Mouse (Mus musculus) C2C12 (cell line): ENCODE results near the gene Lcorl.

Source experiments
- CEBPB ChIP-seq: IDR thresholded peaks from one replicate; pipeline ENCODE4 v1.6.1; 2011; ENCODE audit warnings: low read depth, mild to moderate bottlenecking, control low read depth, moderate library complexity
- CTCF ChIP-seq: IDR thresholded peaks from one replicate; pipeline ENCODE4 v1.5.1; 2011; ENCODE audit not compliant: control insufficient read depth, insufficient read depth, insufficient read length
- MAX ChIP-seq: IDR thresholded peaks from one replicate; pipeline ENCODE4 v1.6.1; 2011; ENCODE audit warnings: mild to moderate bottlenecking, control low read depth
- MYOD1 ChIP-seq: IDR thresholded peaks from one replicate; pipeline ENCODE4 v1.6.1; 2011; ENCODE audit warnings: low read depth; ENCODE audit not compliant: control insufficient read depth, insufficient read length
- MYOG ChIP-seq: IDR thresholded peaks from one replicate; pipeline ENCODE4 v1.6.1; 2011; ENCODE audit not compliant: control insufficient read depth, insufficient read length; ENCODE audit errors: extremely low read depth
- USF1 ChIP-seq: IDR thresholded peaks from one replicate; pipeline ENCODE4 v1.6.1; 2011; ENCODE audit warnings: low read depth, mild to moderate bottlenecking, control low read depth, moderate library complexity

DNA sequence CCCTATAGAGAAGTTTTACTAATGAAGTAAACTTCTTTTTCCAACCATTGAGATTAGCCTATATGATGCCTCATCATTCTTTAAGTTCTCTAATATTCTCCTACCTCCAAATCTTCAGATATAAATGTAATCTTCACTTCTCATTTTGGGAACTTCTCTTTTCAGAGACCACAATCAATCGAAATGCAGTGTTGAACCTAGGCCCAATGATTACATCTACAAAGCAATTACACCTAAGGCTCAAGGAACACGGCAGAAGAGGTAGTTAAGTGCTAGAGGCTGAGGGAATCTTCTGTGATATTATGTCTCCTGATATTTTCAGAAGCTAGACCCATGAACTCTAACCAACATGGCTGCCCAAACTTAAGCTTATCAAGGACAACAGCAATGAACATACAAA is 22.3 kb downstream of the Lcorl start:
- TF ChIP-seq CTCF (no peak), USF1 (no peak), MYOD1 (no peak), MAX (no peak), MYOG (no peak), CEBPB (no peak)
